Mouse (Mus musculus) heart, adult 18-20 months (tissue): ENCODE measurements at regions not wholly inside any gene's neighbourhood (a gene's known extent, or its start where the extent isn't known, plus 50 kb on each side); places are given as distances from the start of the nearest gene placed in this dataset.
A peak's percentile ranks its signal among the peaks of the same experiment; 100 is the strongest.

Experiments
- DNase-seq, 2 experiments: peaks; one replicate each; pipeline ENCODE4 v3.0.0; 2021 to 2022; ENCODE audit warnings: mixed read lengths in 1 of 2

DNA sequence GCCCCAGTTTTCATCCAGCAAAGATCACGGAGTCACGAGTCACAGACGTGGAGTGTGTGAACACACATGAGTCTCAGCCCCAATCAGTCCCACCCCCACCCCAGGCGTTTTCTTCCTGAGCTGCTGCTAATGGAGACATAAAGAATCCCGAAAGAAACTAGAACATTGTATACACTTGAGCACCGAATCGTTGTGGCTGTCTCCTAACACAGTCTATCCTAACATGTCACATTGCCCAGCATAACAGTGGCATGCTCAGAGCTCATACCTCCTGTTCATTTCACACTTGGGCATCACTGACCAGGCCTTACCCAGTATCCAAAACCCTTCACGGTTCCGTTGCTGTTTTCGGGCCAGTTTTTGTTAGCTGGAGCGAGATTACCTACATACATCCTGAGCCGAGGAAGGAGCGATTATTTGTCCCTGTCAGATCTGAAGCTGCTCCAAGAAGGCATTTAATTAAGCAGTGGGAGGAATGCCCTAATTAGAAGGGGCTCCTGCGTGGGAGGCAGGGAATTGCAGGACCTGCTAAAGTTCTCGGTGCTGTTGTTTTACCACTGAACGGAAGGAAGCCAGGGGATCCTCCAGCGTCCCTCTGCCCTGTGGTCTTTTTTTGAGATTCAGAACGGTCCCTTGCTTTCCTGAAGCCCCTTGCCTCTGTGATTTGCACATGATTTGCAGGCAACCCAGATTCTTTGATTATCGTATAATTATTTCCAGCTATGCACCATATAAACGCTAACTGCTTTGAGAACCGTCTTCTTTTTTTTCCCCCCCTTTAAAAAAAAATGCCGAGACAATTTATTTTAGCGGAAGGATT, 53.4 kb upstream of the Nap1l1 start:
- peak in 1 of 2 experiments; percentile 12 for DNase-seq

DNA sequence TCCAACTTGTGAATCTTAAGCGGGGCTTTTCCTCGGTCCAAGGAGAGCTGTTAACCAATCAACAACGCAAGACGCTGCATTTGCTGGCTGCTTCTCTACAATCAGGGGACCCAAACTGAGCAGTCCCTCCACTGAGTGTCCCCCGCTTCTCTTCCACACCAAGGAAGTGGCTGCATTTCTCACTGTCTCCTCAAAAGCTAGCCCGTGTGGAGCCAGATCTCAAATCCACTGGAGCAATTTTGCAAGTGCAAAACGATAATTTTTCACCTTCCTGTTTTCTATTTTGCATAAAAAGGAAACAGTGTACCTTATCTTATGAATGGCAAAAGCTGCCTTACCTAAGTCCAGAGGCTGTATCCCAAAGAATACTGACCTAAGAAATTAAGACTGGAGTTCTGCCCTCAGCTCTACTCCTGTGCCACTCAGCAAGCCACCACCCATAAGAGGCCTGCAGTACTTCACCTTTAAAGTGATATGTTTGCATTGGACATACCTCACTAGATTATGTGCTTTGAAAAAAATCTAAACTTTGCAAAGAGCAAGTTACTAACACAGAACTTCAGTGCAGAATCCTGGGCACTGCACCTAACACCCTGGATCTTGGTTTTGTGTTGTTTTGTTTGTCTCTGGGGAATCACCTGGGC, 52.7 kb upstream of the Nap1l1 start:
- no peak for DNase-seq

DNA sequence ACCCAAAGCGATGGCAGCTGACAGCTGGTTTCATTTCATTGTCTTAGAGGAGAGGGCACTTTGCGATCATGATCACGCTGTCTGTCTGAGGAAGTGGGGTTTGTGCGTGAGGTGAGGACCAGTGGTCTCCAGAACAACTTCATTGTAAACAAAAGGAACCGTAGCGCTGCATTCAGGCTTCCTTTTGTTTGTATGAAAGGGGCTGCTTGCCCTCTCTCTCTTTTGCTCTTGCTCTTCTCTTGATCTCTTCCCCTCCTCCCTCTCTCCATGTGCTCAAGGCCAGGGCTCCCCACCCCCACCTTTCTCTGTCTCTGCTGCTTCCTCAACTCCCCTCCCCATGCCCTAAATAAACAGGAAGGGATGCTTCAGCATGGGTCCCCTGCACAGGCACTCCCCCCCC, 51.0 kb upstream of the Nap1l1 start:
- DNase-seq, result no peak

DNA sequence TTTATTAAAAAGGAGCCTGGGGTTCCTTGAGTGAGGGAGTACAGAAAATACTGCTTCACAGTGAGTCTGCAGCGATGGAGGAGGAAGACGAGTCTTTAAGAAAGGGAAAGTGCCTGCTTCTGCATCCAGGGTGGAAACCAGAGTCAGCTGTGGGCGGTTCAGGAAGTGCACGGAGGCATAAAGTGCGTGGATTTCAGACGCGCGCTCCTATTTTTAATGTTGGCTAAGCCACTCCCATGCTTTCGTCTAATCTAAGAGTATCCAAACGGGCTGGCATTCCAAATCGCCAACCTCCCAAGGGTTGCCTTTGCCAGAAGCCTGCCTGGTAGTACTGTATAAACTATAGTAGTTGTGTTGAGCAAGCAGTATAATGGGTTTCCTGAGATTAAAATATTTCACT, 50.4 kb upstream of the Nap1l1 start:
- peak; percentile 46 to 47 for DNase-seq
